Mouse (Mus musculus): ENCODE data around the gene Neu2. TPM values are rescaled to one million over a fixed set of nuclear protein-coding genes. Genes with fewer than 3 reads are reported as not detected.

The Neu2 gene
- total and polyA plus RNA-seq, 3 experiments, result 0.38 TPM; not detected in 2

- peak; percentile 32; the same call in 1 of the 2 replicates for TF ChIP-seq TAL1 (conservative IDR thresholded peaks at IDR 0.05; ENCODE audit: low read depth, low read length)
- no peak for TF ChIP-seq CTCF (IDR thresholded peaks at IDR 0.05; ENCODE audit: low read depth, low read length)
- peak; percentile 11; the same call in 1 of the 2 replicates for ATAC-seq (ENCODE audit: extremely low read depth, insufficient number of reproducible peaks, low FRiP score, poor library complexity, severe bottlenecking)
- H3K27me3 ChIP-seq (ENCODE audit: insufficient read depth, low read length), result no peaks in the 10 kb centered on the region
- H3K36me3 ChIP-seq (replicated peaks), result peaks cover 74% of the 10 kb centered on the region
- H3K4me3 ChIP-seq (ENCODE audit: low read depth, low read length), result no peak overlapping the region
- H3K4me1 ChIP-seq (ENCODE audit: insufficient read depth, low read depth, low read length), result peaks cover 98% of the 10 kb centered on the region
- DNase-seq (ENCODE audit: low spot score), result no peak
- H3K9me3 ChIP-seq (replicated peaks), result no peaks in the 10 kb centered on the region
Observed at GRCm38 (mm10) chr1:87628085-87628484, 118.4 kb downstream of the Neu2 start.

GRCm38 (mm10) chr1:87631584-87631983 lies 121.9 kb downstream of the Neu2 start:
- Histone ChIP-seq H3K9me3 (replicated peaks) (no peaks in the 10 kb centered on the region), H3K27me3 (ENCODE audit: insufficient read depth, low read length) (no peaks in the 10 kb centered on the region), H3K36me3 (replicated peaks) (peaks cover 75% of the 10 kb centered on the region), H3K4me1 (ENCODE audit: insufficient read depth, low read depth, low read length) (peaks cover 92% of the 10 kb centered on the region), H3K4me3 (ENCODE audit: low read depth, low read length) (peak overlapping the region; percentile 50; the same call in 1 of the 2 replicates)
- ATAC-seq (ENCODE audit: extremely low read depth, insufficient number of reproducible peaks, low FRiP score, poor library complexity, severe bottlenecking) (peak; percentile 58), DNase-seq (ENCODE audit: low spot score) (no peak)
- no peak for TF ChIP-seq GATA1 (IDR thresholded peaks at IDR 0.05; ENCODE audit: borderline replicate concordance, low read length)
- TF ChIP-seq CTCF (IDR thresholded peaks at IDR 0.05; ENCODE audit: low read depth, low read length), result no peak
- TF ChIP-seq GATA2 (IDR thresholded peaks at IDR 0.05; ENCODE audit: borderline replicate concordance, low read depth, low read length), result peak; percentile 78; the same call in 1 of the 2 replicates

GRCm38 (mm10) chr1:87632163-87632562 lies 122.5 kb downstream of the Neu2 start:
- TF ChIP-seq POLR2AphosphoS5 (IDR thresholded peaks at IDR 0.05; ENCODE audit: insufficient replicate concordance, low read depth, low read length) (no peak; the same call in 1 of the 2 replicates), CTCF (IDR thresholded peaks at IDR 0.05; ENCODE audit: low read depth, low read length) (no peak), GATA2 (IDR thresholded peaks at IDR 0.05; ENCODE audit: borderline replicate concordance, low read depth, low read length) (peak; percentile 55; the same call in 1 of the 2 replicates), TAL1 (conservative IDR thresholded peaks at IDR 0.05; ENCODE audit: low read depth, low read length) (0 out of 2 replicates have a peak, but pooled peaks have one; percentile 23)
- H3K4me3 ChIP-seq (ENCODE audit: low read depth, low read length), result peak overlapping the region; percentile 11; the same call in 1 of the 2 replicates
- H3K36me3 ChIP-seq (replicated peaks), result peaks cover 75% of the 10 kb centered on the region
- DNase-seq (ENCODE audit: low spot score), result peak; percentile 72
- ATAC-seq (ENCODE audit: extremely low read depth, insufficient number of reproducible peaks, low FRiP score, poor library complexity, severe bottlenecking), result peak; percentile 65
- no peaks in the 10 kb centered on the region for H3K9me3 ChIP-seq (replicated peaks)
- no peaks in the 10 kb centered on the region for H3K27me3 ChIP-seq (ENCODE audit: insufficient read depth, low read length)
- H3K4me1 ChIP-seq (ENCODE audit: insufficient read depth, low read depth, low read length), result peaks cover 92% of the 10 kb centered on the region

GRCm38 (mm10) chr1:87636716-87637117 lies 127.0 kb downstream of the Neu2 start:
- peak overlapping the region; percentile 60; the same call in 1 of the 2 replicates for H3K4me3 ChIP-seq (ENCODE audit: low read depth, low read length)
- no peaks in the 10 kb centered on the region for H3K27me3 ChIP-seq (ENCODE audit: insufficient read depth, low read length)
- no peak for DNase-seq (ENCODE audit: low spot score)
- TF ChIP-seq TAL1 (conservative IDR thresholded peaks at IDR 0.05; ENCODE audit: low read depth, low read length), result no peak
- peaks cover 88% of the 10 kb centered on the region for H3K36me3 ChIP-seq (replicated peaks)
- no peaks in the 10 kb centered on the region for H3K9me3 ChIP-seq (replicated peaks)
- peaks cover 80% of the 10 kb centered on the region for H3K4me1 ChIP-seq (ENCODE audit: insufficient read depth, low read depth, low read length)
- ATAC-seq (ENCODE audit: extremely low read depth, insufficient number of reproducible peaks, low FRiP score, poor library complexity, severe bottlenecking), result no peak

- Histone ChIP-seq H3K36me3 (replicated peaks) (peaks cover 94% of the 10 kb centered on the region), H3K9me3 (replicated peaks) (no peaks in the 10 kb centered on the region), H3K4me3 (ENCODE audit: low read depth, low read length) (peak overlapping the region; percentile 18; the same call in 1 of the 2 replicates), H3K27me3 (ENCODE audit: insufficient read depth, low read length) (no peaks in the 10 kb centered on the region), H3K4me1 (ENCODE audit: insufficient read depth, low read depth, low read length) (peaks cover 74% of the 10 kb centered on the region)
- ATAC-seq (ENCODE audit: extremely low read depth, insufficient number of reproducible peaks, low FRiP score, poor library complexity, severe bottlenecking) (peak; percentile 99), DNase-seq (ENCODE audit: low spot score) (peak; percentile 96)
- TF ChIP-seq POLR2AphosphoS5 (IDR thresholded peaks at IDR 0.05; ENCODE audit: insufficient replicate concordance, low read depth, low read length), result no peak
- no peak for TF ChIP-seq TAL1 (conservative IDR thresholded peaks at IDR 0.05; ENCODE audit: low read depth, low read length)
- no peak for TF ChIP-seq CTCF (IDR thresholded peaks at IDR 0.05; ENCODE audit: low read depth, low read length)
Observed at GRCm38 (mm10) chr1:87637121-87637877, 127.6 kb downstream of the Neu2 start.

GRCm38 (mm10) chr1:87637878-87638600 lies 128.3 kb downstream of the Neu2 start:
- ATAC-seq (ENCODE audit: extremely low read depth, insufficient number of reproducible peaks, low FRiP score, poor library complexity, severe bottlenecking) (no peak), DNase-seq (ENCODE audit: low spot score) (no peak)
- Histone ChIP-seq H3K36me3 (replicated peaks) (peaks cover 94% of the 10 kb centered on the region), H3K27me3 (ENCODE audit: insufficient read depth, low read length) (no peaks in the 10 kb centered on the region), H3K4me1 (ENCODE audit: insufficient read depth, low read depth, low read length) (peaks cover 69% of the 10 kb centered on the region), H3K4me3 (ENCODE audit: low read depth, low read length) (peak overlapping the region; percentile 18; the same call in 1 of the 2 replicates), H3K9me3 (replicated peaks) (no peaks in the 10 kb centered on the region)
- no peak for TF ChIP-seq GATA1 (IDR thresholded peaks at IDR 0.05; ENCODE audit: borderline replicate concordance, low read length)
- peak; percentile 69 for TF ChIP-seq TAL1 (conservative IDR thresholded peaks at IDR 0.05; ENCODE audit: low read depth, low read length)
